Mouse (Mus musculus) hindbrain, embryonic 14.5 days (tissue): Measurements from ENCODE around the gene Mfsd6. TPM values are rescaled to one million over a fixed set of nuclear protein-coding genes. Genes with fewer than 3 reads are reported as not detected.

Experiments used
- polyA plus RNA-seq: library from polyadenylated mRNA; unstranded; fragments of >200 nt; fragmentation: Nextera tagmentation; extraction: Ambion mirVana; gene quantifications from 2 replicates; pipeline ENCODE4 v1.2.1, GENCODE M21; 2014

Gene Mfsd6
- polyA plus RNA-seq, 1 experiment from 2014 or later = 15.8 TPM

Other genes starting within 250 kb of the Mfsd6 start
- gene Nab1, start 226.8 kb downstream of the Mfsd6 start, polyA plus RNA-seq = 10.9 and 13.2 TPM in 2 replicates
- gene Nemp2, start 96.8 kb downstream of the Mfsd6 start, polyA plus RNA-seq = 7.1 and 7.2 TPM in 2 replicates
- gene Inpp1, start 90.2 kb upstream of the Mfsd6 start, polyA plus RNA-seq = 35.1 and 35.7 TPM in 2 replicates
- 28.4 and 32.3 TPM in 2 replicates for gene Hibch, start 117.5 kb upstream of the Mfsd6 start, polyA plus RNA-seq